Mouse (Mus musculus): ENCODE measurements at regions not wholly inside any gene's neighbourhood (a gene's known extent, or its start where the extent isn't known, plus 50 kb on each side); places are given as distances from the start of the nearest gene placed in this dataset.
"Not testable (repeated sequence)": the region's sequence is repeated elsewhere in the genome, so short reads cannot be mapped to it uniquely, and the experiment has no call there.

DNA sequence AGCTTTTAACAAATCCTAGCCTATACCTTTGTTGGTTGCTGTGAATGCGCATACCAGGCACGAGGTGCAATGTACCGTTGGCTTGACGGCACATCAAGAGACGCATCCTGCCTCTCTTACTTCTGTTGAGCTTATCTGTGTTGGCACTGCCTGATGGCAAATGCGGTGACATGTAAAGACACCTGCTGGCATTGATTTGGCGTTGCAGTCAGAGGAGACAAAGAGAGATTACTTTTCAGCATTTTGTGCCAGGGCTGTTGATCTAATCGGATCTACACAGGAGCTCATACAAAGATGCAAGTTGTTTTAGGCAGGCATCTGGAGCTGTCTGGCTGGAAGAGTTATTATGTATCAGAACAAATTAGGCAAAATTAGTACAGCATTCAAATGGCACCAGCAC, 331.5 kb upstream of the Cwc22 start:
- DNase-seq, result no peak

DNA sequence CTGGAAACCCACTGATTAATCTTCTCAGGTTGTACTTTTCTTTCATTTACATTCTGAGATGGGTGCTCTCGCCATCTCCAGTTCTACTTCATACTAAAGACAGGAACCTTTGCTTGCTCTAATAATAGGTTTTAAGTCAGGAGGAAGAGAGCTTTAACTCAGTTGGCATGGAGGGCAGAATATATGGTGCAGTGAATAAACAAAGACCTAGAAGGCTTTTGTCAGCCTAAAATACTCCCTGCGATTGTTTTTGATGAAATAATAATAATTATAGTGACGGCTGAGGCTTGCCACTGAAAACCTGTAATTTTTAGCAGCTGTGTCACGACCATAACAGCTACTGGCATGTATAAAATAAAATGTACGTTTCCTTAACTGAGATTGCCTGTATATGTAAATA, 327.9 kb upstream of the Cwc22 start:
- DNase-seq, result no peak

DNA sequence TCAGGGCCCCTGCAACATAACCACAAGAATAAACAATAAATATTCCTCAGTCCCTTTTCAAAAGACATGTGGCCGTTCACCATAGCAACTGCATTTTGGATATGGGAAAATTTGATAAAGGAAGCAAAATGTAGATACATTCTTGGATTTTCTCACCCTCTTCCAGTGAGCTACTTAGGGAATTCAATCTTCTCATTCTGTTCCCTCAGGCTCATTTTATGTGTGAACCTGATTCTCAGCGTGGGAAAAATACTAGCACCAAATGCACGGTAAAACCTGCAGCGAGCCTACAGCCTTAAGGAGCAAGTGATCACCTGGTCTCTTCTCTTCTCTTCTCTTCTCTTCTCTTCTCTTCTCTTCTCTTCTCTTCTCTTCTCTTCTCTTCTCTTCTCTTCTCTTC, 322.5 kb upstream of the Cwc22 start:
- DNase-seq, result no peak

DNA sequence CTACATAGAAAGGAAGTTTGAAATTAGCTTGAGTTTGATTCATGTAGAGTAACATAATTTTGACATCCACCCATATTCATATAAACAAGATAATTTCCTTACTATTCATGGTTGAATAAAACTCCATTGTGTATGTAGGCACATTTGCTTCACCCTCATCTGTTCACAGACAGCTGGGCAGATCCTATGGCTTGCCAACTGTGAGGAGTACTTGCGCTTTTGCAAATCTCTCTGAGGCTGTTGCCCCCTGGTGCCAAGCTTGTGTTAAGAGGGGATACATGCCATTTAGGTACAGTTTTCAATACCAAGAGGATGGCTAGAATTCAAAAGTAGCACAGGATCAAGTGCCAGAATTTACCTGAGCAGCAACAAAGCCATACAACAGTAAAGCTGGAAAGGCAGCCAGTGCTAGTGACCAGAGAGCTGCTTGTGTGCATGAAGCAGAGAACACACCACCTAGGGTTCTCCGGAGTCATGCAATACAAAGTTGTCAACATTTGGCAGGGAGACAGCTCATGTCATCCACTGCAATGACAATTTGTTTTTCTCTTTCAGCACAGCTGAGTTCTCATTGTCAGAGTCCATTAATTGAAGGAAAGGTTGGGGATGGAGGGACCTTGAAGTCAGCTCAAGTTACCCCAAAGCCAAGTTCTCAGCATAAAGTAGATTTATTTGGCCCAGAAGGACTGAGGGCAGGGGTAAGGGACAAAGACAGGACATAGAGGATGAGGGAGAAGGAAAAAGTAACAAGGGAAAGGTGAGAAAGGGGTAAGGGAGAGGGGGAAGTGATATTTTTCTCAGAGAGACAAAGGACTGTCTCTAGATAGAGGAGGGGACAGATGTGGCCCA, 321.6 kb upstream of the Cwc22 start:
- no peak for DNase-seq

DNA sequence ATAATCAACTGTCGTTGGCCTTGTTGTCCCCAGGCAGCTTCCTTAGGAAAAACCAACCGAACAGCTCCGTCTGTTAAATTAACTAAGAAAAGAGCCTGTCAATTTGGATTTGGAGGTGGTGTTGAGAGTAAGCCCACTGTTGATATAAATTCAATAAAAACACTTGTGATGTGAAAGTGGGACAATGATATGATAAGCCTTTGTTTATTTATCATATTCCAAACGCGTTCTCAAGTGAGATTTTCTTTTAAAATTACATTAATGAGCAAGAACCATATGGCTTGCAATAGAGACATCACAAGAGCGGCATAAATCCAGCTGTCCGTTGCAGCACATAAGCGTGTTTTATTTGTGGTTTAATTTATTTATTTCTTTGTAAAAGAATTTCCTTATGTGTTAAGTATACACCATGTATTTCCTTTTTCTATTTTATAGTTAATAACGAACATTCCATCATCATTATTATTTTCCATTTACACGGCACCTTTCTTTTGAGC, 307.5 kb upstream of the Cwc22 start:
- DNase-seq, result no peak

DNA sequence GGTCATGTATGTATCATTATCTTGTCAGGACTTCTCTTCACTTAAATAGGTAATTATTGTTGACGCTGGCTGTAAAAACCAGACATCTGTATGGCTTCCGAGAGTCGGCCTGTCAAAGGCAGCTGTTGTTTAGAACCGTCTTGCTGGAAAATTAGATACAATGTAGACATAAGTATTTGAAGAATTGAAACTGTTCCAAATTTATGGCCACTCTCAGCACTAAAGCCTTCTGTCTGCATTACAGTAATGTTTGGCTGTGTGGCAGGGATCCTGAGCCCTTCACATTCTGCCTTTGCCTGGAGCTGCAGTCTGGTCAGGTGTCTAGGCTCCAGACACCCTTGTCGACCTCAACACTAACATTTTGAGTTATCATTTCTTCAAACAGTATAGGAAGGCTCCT, 300.2 kb upstream of the Cwc22 start:
- DNase-seq, result no peak

DNA sequence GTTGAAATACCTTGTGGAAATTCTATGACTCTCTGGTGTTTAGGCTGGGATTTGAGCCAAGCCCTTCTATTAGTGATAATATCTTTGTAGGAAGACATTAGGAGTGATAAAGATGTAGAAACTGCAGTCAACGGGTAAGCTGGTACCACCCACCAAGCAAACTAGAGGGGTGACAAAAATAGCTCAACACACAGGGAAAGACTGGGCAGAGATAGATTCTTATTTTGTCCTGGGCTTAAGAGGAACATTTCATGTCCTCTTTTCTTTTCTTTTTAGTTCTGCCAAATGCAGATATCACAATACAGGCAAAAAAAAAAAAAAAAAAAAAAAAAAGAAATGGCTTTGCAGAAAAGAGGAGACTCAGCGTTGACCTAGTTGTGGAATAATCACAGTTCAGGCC, 294.1 kb upstream of the Cwc22 start:
- no peak for DNase-seq

DNA sequence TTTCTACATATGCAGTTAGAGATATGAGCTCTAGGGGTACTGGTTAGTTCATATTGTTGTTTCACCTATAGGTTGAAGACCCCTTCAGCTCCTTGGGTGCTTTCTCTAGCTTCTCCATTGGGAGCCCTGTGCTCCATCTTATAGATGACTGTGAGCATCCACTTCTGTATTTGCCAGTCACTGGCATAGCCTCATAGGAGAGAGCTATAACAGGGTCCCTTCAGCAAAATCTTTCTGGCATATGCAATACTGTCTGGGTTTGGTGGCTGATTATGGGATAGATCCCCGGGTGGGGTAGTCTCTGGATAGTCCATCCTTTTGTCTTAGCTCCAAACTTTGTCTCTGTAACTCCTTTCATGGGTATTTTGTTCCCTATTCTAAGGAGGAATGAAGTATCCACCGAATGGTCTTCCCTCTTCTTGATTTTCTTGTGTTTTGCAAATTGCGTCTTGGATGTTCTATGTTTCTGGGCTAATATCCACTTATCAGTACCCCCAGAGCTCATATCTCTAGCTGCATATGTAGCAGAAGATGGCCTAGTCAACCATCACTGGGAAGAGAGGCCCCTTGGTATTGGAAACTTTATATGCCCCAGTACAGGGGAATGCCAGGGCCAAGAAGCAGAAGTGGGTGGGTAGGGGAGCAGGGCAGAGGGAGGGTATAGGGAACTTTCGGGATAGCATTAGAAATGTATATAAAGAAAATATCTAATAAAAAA, 279.4 kb upstream of the Cwc22 start:
- DNase-seq, result not testable (repeated sequence)

DNA sequence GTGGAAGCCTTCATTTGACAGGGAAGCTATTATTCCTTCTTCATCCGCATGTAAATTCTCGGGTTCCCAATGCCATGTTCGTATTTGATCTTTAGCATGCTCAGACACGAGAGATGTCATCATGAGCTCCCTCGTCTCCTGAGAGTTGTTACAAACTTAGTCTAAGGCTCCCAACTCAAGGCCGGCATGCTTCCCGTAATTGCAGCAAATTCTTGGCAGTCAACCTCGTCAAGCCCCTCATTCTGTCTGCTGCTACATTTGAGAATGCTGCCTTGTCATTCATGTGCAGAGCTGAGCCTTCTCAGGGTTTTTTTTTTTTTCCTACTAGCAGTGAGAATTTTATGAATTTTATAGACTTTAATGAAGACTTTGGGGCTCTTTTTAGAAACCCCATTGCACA, 268.3 kb upstream of the Cwc22 start:
- DNase-seq, result no peak

DNA sequence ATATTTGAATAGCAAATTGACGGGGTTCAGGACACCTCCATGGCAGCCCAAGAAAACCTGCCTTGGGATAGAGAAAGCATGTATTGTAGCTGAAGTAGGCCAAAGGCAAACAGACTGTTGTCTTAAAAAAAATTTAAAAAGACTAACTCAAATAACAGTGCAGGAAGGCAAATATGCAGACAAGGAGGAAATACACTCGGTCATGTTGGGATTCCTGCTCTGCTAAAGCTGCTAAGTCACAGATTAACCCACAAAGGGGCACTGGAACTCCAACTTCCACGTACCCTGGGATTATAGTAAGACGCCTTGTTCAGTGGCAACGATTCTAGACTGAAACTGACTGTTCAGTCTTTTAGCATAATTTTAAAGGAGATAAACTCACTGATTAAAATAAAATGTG, 258.9 kb upstream of the Cwc22 start:
- no peak for DNase-seq

DNA sequence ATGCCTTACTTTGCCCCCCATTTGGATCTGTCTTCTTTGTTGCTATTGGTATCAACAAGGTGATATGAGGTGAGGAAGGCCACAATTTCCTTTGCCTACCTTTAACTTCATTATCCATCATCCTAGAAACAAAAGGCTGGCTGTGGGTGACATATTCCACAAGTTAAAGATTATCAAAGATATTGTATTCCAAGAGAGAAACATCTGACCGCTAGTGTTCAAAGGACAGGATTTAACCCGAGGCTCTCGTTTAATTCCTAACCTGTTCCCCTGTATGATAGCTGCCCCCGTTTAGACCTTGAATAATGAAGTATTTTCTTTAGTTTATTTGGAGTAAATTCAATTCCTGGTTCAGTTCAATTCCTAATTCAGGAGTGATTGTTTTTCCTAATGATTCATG, 249.8 kb upstream of the Cwc22 start:
- no peak for DNase-seq

DNA sequence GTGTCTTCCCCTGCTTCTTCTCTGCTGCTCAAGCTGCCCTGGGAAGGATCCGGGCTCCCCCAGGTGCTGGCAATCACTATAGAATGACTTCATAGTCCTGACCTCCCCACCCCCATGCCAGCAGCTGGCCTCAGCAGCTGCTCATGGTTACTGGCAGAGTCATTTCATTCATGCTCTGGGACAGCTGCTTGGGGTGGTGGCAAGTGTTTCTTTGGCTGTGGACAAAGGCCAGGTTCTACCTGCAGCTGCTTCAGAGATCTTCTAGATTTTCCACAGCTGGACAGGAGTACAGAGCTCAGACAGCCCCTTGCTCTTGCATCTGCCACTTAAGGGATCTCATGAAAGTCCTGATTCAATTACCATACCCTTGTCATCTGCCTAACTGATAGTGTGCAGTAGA, 243.4 kb upstream of the Cwc22 start:
- DNase-seq, result no peak

DNA sequence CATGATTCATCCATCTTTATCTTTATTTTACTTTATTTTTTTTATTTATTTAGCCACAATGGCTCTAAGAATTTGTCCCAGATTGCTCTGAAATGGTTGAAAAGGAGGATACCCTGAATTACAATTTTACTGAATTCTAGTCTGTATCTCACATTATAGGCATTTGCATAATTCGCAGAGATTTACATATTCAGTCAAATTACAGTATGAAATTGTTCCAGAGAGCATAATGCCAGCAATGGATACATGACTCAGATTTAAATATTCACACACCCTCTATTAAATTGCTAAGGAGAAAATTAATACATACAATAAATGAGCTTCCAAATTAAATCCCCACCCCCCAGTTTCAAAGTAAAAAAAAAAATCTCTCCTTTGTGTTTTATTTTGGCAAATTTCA, 238.8 kb upstream of the Cwc22 start:
- no peak for DNase-seq

DNA sequence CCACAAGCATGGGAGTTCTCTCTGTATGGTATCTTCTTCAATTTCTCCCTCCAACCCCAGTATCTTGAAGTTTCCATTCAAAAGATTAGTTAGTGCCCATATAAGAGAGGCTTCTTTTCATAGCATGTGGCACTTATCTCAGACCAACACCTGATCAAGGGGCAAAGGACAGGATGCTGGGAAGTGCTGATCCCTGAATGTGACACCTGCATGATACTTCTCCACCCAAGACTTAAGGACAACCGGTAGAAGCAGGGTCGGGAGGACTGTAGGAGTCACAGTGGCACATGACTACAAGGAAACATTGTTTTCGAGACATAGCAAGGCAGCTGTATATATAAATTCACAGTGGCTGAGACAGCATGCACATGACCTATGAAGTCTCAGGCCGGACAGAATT, 227.6 kb upstream of the Cwc22 start:
- no peak for DNase-seq

DNA sequence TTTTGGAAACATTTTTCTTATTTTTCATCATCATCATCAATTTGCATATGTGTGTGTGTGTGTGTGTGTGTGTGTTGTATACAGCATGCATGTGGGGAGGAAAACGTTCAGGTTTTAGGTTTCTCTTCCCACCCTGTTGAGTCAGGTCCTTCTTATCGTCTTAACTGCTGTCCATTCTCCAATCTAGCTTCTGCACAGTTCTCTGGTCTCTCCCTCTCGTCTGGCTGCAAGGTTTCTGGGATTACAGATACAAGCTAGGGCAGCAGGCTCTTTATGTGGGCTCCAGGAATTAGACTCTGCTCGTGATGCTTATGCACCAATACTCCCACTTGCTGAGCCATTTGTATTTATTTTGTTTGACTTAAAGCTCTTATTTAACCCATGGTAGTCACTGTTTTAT, 226.6 kb upstream of the Cwc22 start:
- no peak for DNase-seq

DNA sequence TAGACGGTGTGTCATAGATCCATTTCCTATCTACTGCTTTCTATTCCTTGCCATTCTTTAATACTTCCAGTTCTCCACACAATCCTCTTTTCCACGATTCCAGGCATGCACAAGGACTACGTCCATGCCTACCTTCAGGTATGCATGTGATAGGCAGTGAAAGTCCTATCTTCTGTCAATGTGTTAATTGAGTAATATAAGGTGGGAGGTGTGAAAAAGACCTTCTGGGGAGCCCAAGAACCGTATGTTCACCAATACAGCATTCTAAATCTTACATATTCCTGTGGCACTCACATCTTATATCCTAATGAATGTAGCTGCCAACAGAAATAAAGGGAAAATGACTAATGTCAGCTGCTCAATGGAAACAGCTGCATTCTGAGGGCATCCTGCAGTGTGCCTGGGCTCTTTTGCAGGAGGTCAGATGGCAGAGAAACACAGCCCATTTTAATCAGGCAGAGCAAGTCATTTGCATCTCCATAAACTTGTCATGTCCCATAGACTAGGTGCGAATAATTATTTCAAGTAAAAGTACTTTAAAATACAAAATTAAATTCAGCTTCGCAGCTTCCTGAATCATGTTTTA, 224.1 kb upstream of the Cwc22 start:
- DNase-seq, result no peak

DNA sequence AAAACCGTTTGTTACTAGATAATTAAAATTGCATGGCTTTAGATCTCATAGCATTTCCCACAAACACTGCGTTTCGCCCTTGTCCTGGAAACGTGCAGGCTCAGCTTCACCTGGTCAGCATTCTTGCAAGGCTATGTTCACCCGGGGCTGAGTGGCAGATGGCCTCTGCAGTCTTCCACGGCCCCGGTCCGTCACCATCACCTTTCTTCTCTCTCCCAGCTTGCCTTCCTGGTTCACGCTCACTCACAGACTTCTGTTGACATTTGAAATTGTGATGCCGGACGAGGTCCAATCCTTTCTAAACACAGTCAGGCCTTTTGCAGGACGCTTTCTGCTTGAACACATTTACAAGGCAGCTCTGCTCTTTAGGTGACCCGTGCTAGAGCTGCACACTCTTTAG, 219.3 kb upstream of the Cwc22 start:
- no peak for DNase-seq

DNA sequence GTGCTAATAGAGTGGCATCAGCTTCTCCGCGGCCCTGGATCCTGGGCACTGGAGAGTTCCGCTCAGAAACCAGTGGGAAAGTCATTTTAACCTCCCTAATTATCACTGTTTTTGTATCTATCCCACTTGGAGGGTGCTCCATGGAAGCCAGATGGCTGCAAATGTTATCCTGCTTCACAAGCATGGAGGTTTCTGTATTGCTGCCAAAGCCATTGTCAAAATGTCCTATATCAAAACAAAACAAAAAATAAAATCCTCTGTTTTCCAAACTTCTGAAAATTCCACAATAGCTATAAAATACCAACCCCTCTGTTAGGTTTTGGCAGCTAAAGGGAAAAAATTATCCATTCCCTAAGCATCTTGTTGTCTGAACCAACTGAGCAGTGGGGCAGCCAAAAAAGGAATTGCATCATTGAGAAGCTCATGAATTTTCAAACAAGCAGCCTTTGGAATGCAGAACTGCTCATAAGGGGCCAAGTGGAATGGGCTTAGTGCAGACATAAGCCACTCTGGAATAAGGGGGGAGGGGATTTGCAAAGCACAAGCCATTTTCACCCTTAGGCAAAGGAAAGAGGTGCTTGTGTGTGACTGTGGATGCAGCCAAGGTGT, 213.8 kb upstream of the Cwc22 start:
- DNase-seq, result no peak

DNA sequence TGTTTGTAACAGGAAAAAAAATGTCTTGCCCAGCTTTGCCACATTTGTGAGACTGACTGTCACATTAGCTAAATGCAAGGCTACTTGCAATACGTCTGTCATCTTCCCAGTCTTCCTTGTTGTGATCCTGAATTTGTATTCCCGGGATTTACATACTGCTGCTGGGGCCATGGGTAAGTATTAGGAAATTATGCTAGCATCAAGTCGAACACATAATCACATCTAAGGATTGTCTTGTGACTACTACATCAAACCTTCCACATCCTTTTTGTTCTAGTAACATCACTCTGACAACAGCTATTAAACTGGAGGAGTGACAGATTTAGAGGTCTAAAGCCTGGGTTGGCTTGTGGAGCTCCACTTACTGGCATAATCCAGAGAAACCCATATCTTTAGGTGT, 164.2 kb upstream of the Cwc22 start:
- no peak for DNase-seq

DNA sequence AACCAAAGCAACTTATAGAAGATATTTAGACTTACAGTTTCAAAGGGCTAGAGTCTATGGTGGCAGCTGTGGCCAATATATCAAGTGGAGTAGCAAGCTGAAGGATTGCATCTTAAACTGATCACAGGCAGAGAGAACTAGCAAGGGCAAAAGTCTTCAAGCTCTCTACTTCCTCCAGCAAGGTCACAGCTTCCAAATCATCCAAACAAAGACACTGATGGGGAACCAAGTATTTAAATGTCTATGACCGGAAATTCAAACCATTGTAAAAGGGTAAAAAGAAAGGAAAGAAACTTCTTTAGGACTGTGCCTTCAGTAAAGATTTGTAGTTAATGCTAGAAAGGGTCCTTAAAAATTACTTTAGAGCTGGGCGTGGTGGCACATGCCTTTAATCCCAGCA, 149.4 kb upstream of the Cwc22 start:
- DNase-seq, result no peak

DNA sequence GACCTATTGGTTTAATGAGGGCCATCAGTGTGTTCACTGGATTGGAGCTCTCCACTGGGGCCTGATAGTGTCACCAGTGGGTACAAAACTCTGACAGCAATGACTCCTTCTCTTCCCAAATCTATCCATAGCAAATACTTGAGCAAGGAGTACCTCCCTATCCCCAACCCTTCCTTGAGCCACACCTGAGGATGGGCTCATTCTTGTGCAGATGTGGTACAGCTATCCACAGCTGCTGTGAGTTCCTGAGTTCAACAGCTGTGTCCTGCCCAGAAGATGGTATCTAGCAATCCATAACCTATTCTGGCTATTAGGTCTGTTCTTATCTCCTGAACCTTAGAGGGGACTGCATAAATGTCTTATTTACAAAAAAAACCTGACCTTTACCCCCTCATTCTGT, 148.7 kb upstream of the Cwc22 start:
- no peak for DNase-seq

DNA sequence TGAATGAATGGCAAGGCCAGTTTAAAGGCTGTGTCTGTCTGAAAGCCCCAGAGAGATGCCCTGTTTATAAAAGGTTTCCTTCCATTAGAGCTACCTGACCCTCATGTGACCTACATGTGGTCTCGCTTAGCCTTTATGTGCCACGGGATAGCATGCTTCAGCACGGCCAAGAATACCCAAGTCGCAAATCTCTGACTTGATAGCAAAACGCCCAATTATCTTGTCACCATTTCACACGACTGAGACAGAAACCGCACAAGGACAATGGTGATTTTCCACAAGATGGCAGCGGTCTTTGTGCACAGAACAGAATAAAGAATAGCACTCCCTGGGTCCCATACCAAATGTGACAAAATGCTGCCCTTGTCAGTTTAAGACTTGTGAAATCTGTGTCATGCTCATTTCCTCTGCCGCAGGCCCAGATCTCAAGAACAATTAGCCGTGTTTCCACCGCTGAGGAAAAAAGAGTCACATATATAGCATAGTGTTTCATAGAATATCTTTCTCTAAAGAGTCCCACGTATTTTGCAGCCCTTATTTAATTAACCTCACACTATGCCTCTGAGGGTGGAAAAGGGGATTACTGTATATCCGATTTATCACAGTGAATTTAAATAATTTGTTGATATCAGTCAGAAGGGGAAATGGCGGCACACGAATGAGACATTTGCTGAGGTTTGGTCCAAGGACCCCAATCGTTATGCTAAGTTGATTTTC, 118.3 kb upstream of the Cwc22 start:
- no peak for DNase-seq

DNA sequence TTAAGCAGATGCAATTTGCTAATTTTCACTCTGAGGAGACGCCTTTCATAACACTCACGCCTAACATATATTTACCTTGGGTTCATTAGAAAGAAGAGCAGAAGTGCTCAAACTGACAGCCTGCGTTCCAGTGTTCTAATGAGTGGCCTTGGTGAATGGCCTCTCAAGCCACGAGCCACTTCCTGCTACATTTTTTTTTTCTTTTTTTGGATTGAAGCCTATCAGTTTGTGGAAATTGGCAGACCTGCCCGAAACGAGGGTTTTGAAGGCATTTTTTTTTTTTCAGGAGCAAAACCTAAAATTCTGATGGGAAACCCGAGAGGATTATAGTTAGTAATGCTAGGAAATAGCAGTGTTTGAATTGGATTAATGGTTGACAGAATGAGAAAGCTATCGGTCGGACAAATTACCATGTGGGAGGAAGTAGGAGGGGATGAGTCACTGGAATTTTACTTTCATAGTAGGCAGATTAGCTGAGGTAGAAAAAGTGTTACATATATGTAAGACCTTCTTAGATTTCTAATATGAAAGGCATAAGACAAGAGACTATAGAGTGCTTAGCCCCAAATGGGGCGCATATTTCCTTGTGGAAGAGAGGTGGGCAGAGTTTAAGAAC, 113.7 kb upstream of the Cwc22 start:
- no peak for DNase-seq
